20 mouse cellular contexts compared by ENCODE assay signal in the genomic region with DNA sequence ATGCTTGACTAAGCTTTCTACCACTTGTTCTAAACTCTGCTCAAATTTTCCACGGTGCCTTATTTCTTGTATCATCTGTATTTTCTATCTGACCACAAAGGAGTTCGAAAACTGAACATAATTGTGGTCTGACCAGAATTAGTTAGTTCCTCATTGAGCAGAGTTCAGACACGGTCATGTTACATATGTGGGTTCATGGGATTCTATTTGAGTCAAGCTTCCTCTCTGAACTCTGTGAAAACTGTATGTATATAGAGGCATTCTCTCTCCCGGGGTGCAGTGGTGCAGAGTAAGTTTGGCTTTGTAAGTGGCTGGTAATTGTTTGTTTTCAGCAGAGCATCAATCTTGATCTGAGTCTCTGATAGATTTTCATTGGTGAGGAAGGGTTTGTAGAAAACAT.
DNase-seq lines count a peak whose midpoint lies in the region; ATAC-seq and TF ChIP-seq lines count a peak whose summit lies in the region.
"Had no signal": no experiment of that assay in that cellular context is flagged by ENCODE, and none has a peak within 500 bp of the region (broad histone marks: within the 10 kb centered on the region; RNA-seq: fewer than 3 reads in every experiment).

No protein-coding gene starts in this region.

- no peak overlapping the region for H3K4me3 ChIP-seq in liver, adult 2 months (ENCODE audit: insufficient read depth, low read depth, low read length)
- H3K4me3 ChIP-seq in liver, postnatal 0 days (ENCODE audit: low read depth, low read length): no peak overlapping the region
- no peak overlapping the region for H3K4me3 ChIP-seq in CH12.LX (replicated peaks in 1 of 3; ENCODE audit: low read depth in 2 of 3, low read length in 2 of 3, poor library complexity in 1 of 3)
- H3K4me3 ChIP-seq in kidney, embryonic 14.5 days (ENCODE audit: low read length): no peak overlapping the region
- H3K4me3 ChIP-seq: embryonic facial prominence, embryonic 13.5 days; forebrain, embryonic 15.5 days; heart, embryonic 13.5 days; hindbrain, embryonic 12.5 days had no signal

- no peak overlapping the region for H3K9ac ChIP-seq in liver, adult 2 months (ENCODE audit: low read depth, low read length)
- H3K9ac ChIP-seq in liver, postnatal 0 days (replicated peaks): no peak overlapping the region
- no peak overlapping the region for H3K9ac ChIP-seq in CH12.LX (ENCODE audit: insufficient read depth, low read depth)
- no peak overlapping the region for H3K9ac ChIP-seq in kidney, embryonic 14.5 days (ENCODE audit: low read depth, low read length)
- H3K9ac ChIP-seq: embryonic facial prominence, embryonic 13.5 days; forebrain, embryonic 15.5 days; heart, embryonic 13.5 days; hindbrain, embryonic 12.5 days had no signal

- no peak for TF ChIP-seq CTCF in liver, adult 2 months (IDR thresholded peaks at IDR 0.05; ENCODE audit: low read depth, low read length)
- no peak for TF ChIP-seq CTCF in liver, postnatal 0 days (IDR thresholded peaks at IDR 0.05; ENCODE audit: low read depth)
- TF ChIP-seq CTCF in CH12.LX (conservative IDR thresholded peaks at IDR 0.05 in 1 of 2, IDR thresholded peaks at IDR 0.05 in 1 of 2; ENCODE audit: low read depth in 2 of 2, low read length in 2 of 2): no peak

- no peaks in the 10 kb centered on the region for H3K27me3 ChIP-seq in liver, adult 2 months (ENCODE audit: control insufficient read depth, insufficient read depth, low read length)
- no peaks in the 10 kb centered on the region for H3K27me3 ChIP-seq in liver, postnatal 0 days (ENCODE audit: insufficient read depth, low read length)
- peaks cover 32% of the 10 kb centered on the region for H3K27me3 ChIP-seq in CH12.LX (replicated peaks)
- no peaks in the 10 kb centered on the region for H3K27me3 ChIP-seq in kidney, embryonic 14.5 days (ENCODE audit: control insufficient read depth, insufficient read depth, low read length)
- H3K27me3 ChIP-seq: embryonic facial prominence, embryonic 13.5 days; forebrain, embryonic 15.5 days; heart, embryonic 13.5 days; hindbrain, embryonic 12.5 days had no signal

- in situ Hi-C loops in CH12.LX (cut with MboI; ENCODE audit: low pct_ligation_motif_present, low pct_unique_long_range_greater_than_20kb, low sequenced_read_pairs): no loop called here

- H3K36me3 ChIP-seq in liver, adult 2 months (ENCODE audit: control insufficient read depth, insufficient read depth, low read length): no peaks in the 10 kb centered on the region
- no peaks in the 10 kb centered on the region for H3K36me3 ChIP-seq in liver, postnatal 0 days (replicated peaks; ENCODE audit: insufficient read depth, low read length)
- no peaks in the 10 kb centered on the region for H3K36me3 ChIP-seq in CH12.LX (replicated peaks in 1 of 2; ENCODE audit: control insufficient read depth in 1 of 2, insufficient read depth in 1 of 2, low read length in 1 of 2)
- no peaks in the 10 kb centered on the region for H3K36me3 ChIP-seq in kidney, embryonic 14.5 days (ENCODE audit: control insufficient read depth, insufficient read depth, low read length)
- H3K36me3 ChIP-seq: embryonic facial prominence, embryonic 13.5 days; forebrain, embryonic 15.5 days; heart, embryonic 13.5 days; hindbrain, embryonic 12.5 days had no signal

- TF ChIP-seq RAD21 in CH12.LX (IDR thresholded peaks at IDR 0.05; ENCODE audit: low read depth, low read length): no peak

- WGBS in liver, adult 2 months: 76% methylated on average over 4 of the region's 4 CpGs
- 27% methylated on average over 4 of the region's 4 CpGs for WGBS in liver, postnatal 0 days (ENCODE audit: insufficient replicate concordance)
- WGBS in kidney, embryonic 14.5 days: 85% methylated on average over 4 of the region's 4 CpGs

- H3K4me2 ChIP-seq in liver, postnatal 0 days (ENCODE audit: low read depth, low read length): no peak overlapping the region
- no peak overlapping the region for H3K4me2 ChIP-seq in CH12.LX (ENCODE audit: insufficient read depth, low read depth, poor library complexity, severe bottlenecking)
- H3K4me2 ChIP-seq in kidney, embryonic 14.5 days (replicated peaks; ENCODE audit: low read depth, low read length): no peak overlapping the region
- H3K4me2 ChIP-seq: embryonic facial prominence, embryonic 13.5 days; forebrain, embryonic 15.5 days; heart, embryonic 13.5 days; hindbrain, embryonic 12.5 days had no signal

- no peak for TF ChIP-seq POLR2A in liver, adult 2 months (IDR thresholded peaks at IDR 0.05; ENCODE audit: extremely low read depth, insufficient read depth, low read length)
- no peak for TF ChIP-seq POLR2A in CH12.LX (IDR thresholded peaks at IDR 0.05; ENCODE audit: low read depth, low read length)

- H3K9me3 ChIP-seq in liver, postnatal 0 days (ENCODE audit: low read length): 0 out of 2 replicates have a peak, but pooled peaks cover 3% of the 10 kb centered on the region
- peaks cover 15% of the 10 kb centered on the region for H3K9me3 ChIP-seq in CH12.LX (replicated peaks; ENCODE audit: low read length)
- no peaks in the 10 kb centered on the region for H3K9me3 ChIP-seq in kidney, embryonic 14.5 days (ENCODE audit: control insufficient read depth, low read length)
- H3K9me3 ChIP-seq: forebrain, embryonic 15.5 days; hindbrain, embryonic 12.5 days had no signal

- H3K4me1 ChIP-seq in liver, adult 2 months (ENCODE audit: control insufficient read depth, insufficient read depth, low read length): no peaks in the 10 kb centered on the region
- H3K4me1 ChIP-seq in liver, postnatal 0 days (ENCODE audit: insufficient read depth): no peaks in the 10 kb centered on the region
- peaks cover 4 to 14% of the 10 kb centered on the region in 2 experiments; a peak in 3 of 4 replicates for H3K4me1 ChIP-seq in CH12.LX (ENCODE audit: control insufficient read depth in 1 of 2, insufficient read depth in 2 of 2)
- no peaks in the 10 kb centered on the region for H3K4me1 ChIP-seq in kidney, embryonic 14.5 days (ENCODE audit: control insufficient read depth, insufficient read depth, low read length)
- H3K4me1 ChIP-seq: embryonic facial prominence, embryonic 13.5 days; forebrain, embryonic 15.5 days; heart, embryonic 13.5 days; hindbrain, embryonic 12.5 days had no signal

- no peak overlapping the region for H3K27ac ChIP-seq in liver, adult 2 months (replicated peaks; ENCODE audit: insufficient read depth, low read depth, low read length)
- no peak overlapping the region for H3K27ac ChIP-seq in liver, postnatal 0 days (ENCODE audit: low read depth)
- no peak overlapping the region for H3K27ac ChIP-seq in CH12.LX (ENCODE audit: insufficient read depth, low read depth)
- no peak overlapping the region for H3K27ac ChIP-seq in kidney, embryonic 14.5 days (ENCODE audit: low read depth, low read length)
- H3K27ac ChIP-seq: embryonic facial prominence, embryonic 13.5 days; forebrain, embryonic 15.5 days; heart, embryonic 13.5 days; hindbrain, embryonic 12.5 days had no signal

- dilution Hi-C loops in CH12.LX (cut with MboI; ENCODE audit: extremely low pct_ligation_motif_present, extremely low pct_unique_long_range_greater_than_20kb, low sequenced_read_pairs): no loop called here

- TF ChIP-seq EP300 in liver, postnatal 0 days (IDR thresholded peaks at IDR 0.05; ENCODE audit: low read depth): no peak
- peak; percentile 83 for TF ChIP-seq EP300 in CH12.LX (IDR thresholded peaks at IDR 0.05; ENCODE audit: low read length)

- peak; percentile 5 for DNase-seq in liver, adult 2 months (ENCODE audit: extremely low read depth, low read depth, low spot score)
- no peak for DNase-seq in liver, postnatal 0 days
- peak; percentile 89 for DNase-seq in CH12.LX (ENCODE audit: extremely low read depth)
- DNase-seq in adrenal gland, adult 8-10 months: no peak
- DNase-seq: adrenal gland, postnatal 14 days; B cell, adult 2 months; cerebellum, adult 2 months; cerebellum, postnatal 10 days; gastrocnemius, postnatal 14 days; heart, postnatal 36 days had no signal

- H3K79me2 ChIP-seq in liver, adult 2 months (ENCODE audit: control insufficient read depth, insufficient read depth, low read length): no peaks in the 10 kb centered on the region
- no peaks in the 10 kb centered on the region for H3K79me2 ChIP-seq in CH12.LX (replicated peaks; ENCODE audit: control insufficient read depth, extremely low read depth, insufficient read depth, poor library complexity, severe bottlenecking)

- no peak for ATAC-seq in liver, postnatal 0 days
- peak; percentile 96 to 99 for ATAC-seq in hematopoietic stem cell, adult 5-6 weeks (replicated peaks in 1 of 2; ENCODE audit: insufficient read depth in 1 of 2, low FRiP score in 2 of 2, low TSS enrichment in 1 of 2, low read depth in 1 of 2, poor library complexity in 2 of 2, severe bottlenecking in 2 of 2)
- no peak for ATAC-seq in kidney, embryonic 14.5 days (ENCODE audit: low FRiP score, low TSS enrichment)
- ATAC-seq: CD4-positive, CD25-positive, alpha-beta regulatory T cell, adult 4 months; forebrain, embryonic 15.5 days; hindbrain, embryonic 16.5 days; inflammation-experienced regulatory T-cells, adult 6 months; intestine, postnatal 0 days had no signal

TF ChIP-seq in CH12.LX, 34 proteins besides CTCF, POLR2A, EP300 and RAD21:
- TF ChIP-seq ETS1 (conservative IDR thresholded peaks at IDR 0.05; ENCODE audit: low read depth, low read length) (peak; percentile 45), MEF2A (IDR thresholded peaks at IDR 0.05; ENCODE audit: borderline replicate concordance, low read depth, low read length) (peak; percentile 37; the same call in 1 of the 2 replicates), IRF4 (IDR thresholded peaks at IDR 0.05; ENCODE audit: low read depth, low read length) (0 out of 2 replicates have a peak, but pooled peaks have one; percentile 44), BHLHE40 (IDR thresholded peaks at IDR 0.05; ENCODE audit: low read depth, low read length) (peak; percentile 69), NELFE (IDR thresholded peaks at IDR 0.05; ENCODE audit: low read depth, low read length) (no peak), MAFK (IDR thresholded peaks at IDR 0.05; ENCODE audit: insufficient replicate concordance, low read length) (peak; percentile 93), JUN (IDR thresholded peaks at IDR 0.05; ENCODE audit: insufficient read depth, low read depth, low read length) (peak; percentile 61; the same call in 1 of the 2 replicates), JUND (conservative IDR thresholded peaks at IDR 0.05; ENCODE audit: low read depth, low read length) (peak; percentile 74), NRF1 (IDR thresholded peaks at IDR 0.05; ENCODE audit: low read depth, low read length) (no peak)

Comparison
In these comparisons a context has a peak if more than half of its experiments do, and no peak if none do; other contexts are left out.
1. DNase-seq: peak in liver, adult 2 months (single experiment) and CH12.LX (single experiment); none in liver, postnatal 0 days (single experiment) and adrenal gland, adult 8-10 months (single experiment).
2. ATAC-seq: peak in hematopoietic stem cell, adult 5-6 weeks (2 of 2); none in liver, postnatal 0 days (single experiment) and kidney, embryonic 14.5 days (single experiment).